Mouse (Mus musculus) kidney, embryonic 16.5 days (tissue): ENCODE data around the gene Ppp2r5d. TPM values are rescaled to one million over a fixed set of nuclear protein-coding genes. Genes with fewer than 3 reads are reported as not detected.
A peak's percentile ranks its signal among the peaks of the same experiment; 100 is the strongest.

ENCODE experiments used
- ATAC-seq: fragments of 200-750 bp; cut with Nextera tagmentation; 2 replicates; pipeline ENCODE4 v1.8.0; 2017; ENCODE audit warnings: moderate TSS enrichment; ENCODE audit not compliant: low FRiP score, low TSS enrichment
- H3K27ac ChIP-seq: fragments of 300-500 bp; sonication (generic); 2 replicates; pipeline ENCODE4 v1.5.1; 2014; ENCODE audit warnings: low read length
- H3K27me3 ChIP-seq: fragments of 300-500 bp; sonication (generic); 2 replicates; pipeline ENCODE4 v1.6.1; 2014; ENCODE audit warnings: low read length, control low read depth, mixed read lengths; ENCODE audit not compliant: insufficient read depth
- H3K36me3 ChIP-seq: fragments of 300-500 bp; sonication (generic); 2 replicates; pipeline ENCODE4 v1.6.1; 2014; ENCODE audit warnings: low read length, control low read depth, mixed read lengths; ENCODE audit not compliant: insufficient read depth
- H3K4me1 ChIP-seq: fragments of 300-500 bp; sonication (generic); 2 replicates; pipeline ENCODE4 v1.6.1; 2014; ENCODE audit warnings: low read length, control low read depth, mixed read lengths; ENCODE audit not compliant: insufficient read depth
- H3K4me2 ChIP-seq: fragments of 300-500 bp; sonication (generic); replicated peaks from 2 replicates; pipeline ENCODE4 v1.6.1; 2014; ENCODE audit warnings: low read depth, low read length
- H3K4me3 ChIP-seq: fragments of 300-500 bp; sonication (generic); 2 replicates; pipeline ENCODE4 v1.5.1; 2014; ENCODE audit warnings: mild to moderate bottlenecking, low read length
- H3K9ac ChIP-seq: fragments of 300-500 bp; sonication (generic); replicated peaks from 2 replicates; pipeline ENCODE4 v1.6.1; 2014; ENCODE audit warnings: low read length
- H3K9me3 ChIP-seq: fragments of 300-500 bp; sonication (generic); 2 replicates; pipeline ENCODE4 v1.6.1; 2016; ENCODE audit warnings: low read length, control low read depth
- WGBS: fragments of 180-500 bp; shearing (Covaris S2); extraction: QIAGEN DNeasy Blood & Tissue Kit; methylation state at CpG from one replicate; pipeline ENCODE4 v1.1.7; 2014; 5-methylcytosine and 5-hydroxymethylcytosine counted together
- polyA plus RNA-seq: library from polyadenylated mRNA; unstranded; fragments of >200 nt; fragmentation: Nextera tagmentation; extraction: Ambion mirVana; gene quantifications from 2 replicates; pipeline ENCODE4 v1.2.1, GENCODE M21; 2015

Gene Ppp2r5d
- polyA plus RNA-seq, 1 experiment from 2014 or later, result 112 TPM

DNA sequence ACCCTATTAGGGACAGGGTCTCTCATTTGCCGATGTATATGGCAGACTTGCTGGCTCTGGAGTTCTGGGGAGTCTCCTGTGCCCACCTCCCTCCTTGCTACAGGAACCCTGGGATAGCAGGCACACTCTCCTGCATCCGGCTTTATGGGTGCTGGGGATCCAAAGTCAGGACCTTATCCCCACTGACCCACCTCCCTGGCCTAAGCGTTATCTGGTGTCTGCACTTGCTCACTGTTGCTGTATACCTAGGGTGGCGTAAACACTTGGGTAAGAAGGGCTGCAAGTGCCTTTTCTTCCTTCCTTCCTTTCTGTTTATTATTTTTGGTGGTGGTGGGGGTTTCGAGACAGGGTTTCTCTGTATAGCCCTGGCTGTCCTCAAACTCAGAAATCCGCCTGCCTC lies 36.4 kb upstream of the Ppp2r5d start:
- H3K4me2 ChIP-seq, result no peak overlapping the region
- no peak overlapping the region for H3K4me3 ChIP-seq
- peaks cover 24% of the 10 kb centered on the region for H3K36me3 ChIP-seq
- H3K9ac ChIP-seq, result no peak overlapping the region
- no peaks in the 10 kb centered on the region for H3K4me1 ChIP-seq
- no peak overlapping the region for H3K27ac ChIP-seq
- H3K27me3 ChIP-seq, result no peaks in the 10 kb centered on the region
- 90% methylated on average over 6 of the region's 6 CpGs for whole genome bisulfite sequencing
- no peak for ATAC-seq
- H3K9me3 ChIP-seq, result no peaks in the 10 kb centered on the region

DNA sequence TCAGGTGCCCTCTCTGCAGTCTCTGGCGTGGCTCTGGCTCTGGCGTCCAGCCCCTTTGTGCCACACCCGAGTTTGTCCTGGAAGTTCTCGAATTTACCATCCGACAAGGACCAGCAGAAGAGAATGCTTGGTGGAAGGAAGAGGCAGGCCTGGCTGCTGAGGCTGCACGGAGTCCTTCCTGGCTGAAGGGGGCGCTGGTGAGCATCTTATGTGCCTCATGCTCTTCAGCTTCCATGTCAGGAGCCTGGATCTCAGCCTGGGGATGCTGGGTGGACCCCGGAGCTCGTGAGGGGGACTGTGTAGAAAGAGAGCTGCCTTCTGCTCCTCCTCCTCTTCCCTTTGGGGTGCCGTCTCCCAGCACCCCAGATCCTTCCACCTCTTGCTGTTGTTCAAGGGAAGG lies 31.2 kb upstream of the Ppp2r5d start:
- no peak overlapping the region for H3K4me3 ChIP-seq
- no peak for ATAC-seq
- 56% methylated on average over 9 of the region's 10 CpGs for WGBS

DNA sequence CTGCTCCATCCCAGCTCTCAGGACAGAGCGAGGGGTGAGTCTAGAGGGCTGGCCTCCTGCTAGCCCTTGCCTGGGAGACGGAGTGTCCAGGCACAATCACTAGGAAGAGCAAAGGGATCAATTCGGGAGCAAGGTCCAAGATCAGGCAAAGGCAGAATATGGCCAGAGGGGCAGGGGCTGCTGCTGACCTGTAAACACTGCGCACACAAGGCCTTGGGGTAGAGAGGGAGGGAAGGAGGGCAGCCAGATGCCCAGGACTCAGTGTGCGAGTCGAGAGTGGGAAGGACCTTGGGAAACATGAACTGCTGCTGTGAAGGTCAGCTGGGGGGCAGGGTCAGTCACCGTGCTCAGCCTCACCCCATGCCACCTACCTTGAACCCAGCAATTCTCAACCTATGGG lies 30.4 kb upstream of the Ppp2r5d start:
- no peak for ATAC-seq

More for the DNA sequence above, 31.2 kb upstream of the Ppp2r5d start:
- H3K4me2 ChIP-seq, result no peak overlapping the region
- H3K9me3 ChIP-seq, result no peaks in the 10 kb centered on the region
- H3K4me1 ChIP-seq, result no peaks in the 10 kb centered on the region
- no peak overlapping the region for H3K27ac ChIP-seq
- no peaks in the 10 kb centered on the region for H3K27me3 ChIP-seq
- H3K9ac ChIP-seq, result no peak overlapping the region
- peaks cover 17% of the 10 kb centered on the region for H3K36me3 ChIP-seq

DNA sequence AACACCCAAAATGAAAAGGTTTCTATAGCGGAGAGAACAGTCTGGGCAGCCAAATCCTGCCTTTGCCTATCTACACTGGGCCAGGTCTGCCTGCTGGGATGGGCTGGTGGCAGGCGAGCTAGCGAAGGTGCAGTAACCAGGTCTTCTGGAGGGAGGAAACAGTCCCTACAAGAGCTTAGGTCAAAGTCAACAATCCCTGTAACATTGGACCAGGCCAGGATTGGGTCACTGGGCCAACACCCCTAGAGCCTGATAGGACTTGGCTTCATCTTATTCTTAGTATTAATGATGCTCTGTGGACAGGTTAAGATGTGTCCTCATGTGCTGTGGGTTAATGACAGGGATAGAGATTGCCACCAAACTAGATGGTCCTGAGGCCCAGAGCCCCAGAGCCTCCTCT lies 29.1 kb upstream of the Ppp2r5d start:
- WGBS, result 97% methylated on average over 3 of the region's 3 CpGs
- H3K4me1 ChIP-seq, result no peaks in the 10 kb centered on the region
- ATAC-seq, result no peak
- H3K27me3 ChIP-seq, result 0 out of 2 replicates have a peak, but pooled peaks cover under 1% of the 10 kb centered on the region
- H3K9ac ChIP-seq, result no peak overlapping the region
- H3K4me2 ChIP-seq, result no peak overlapping the region
- H3K27ac ChIP-seq, result no peak overlapping the region
- H3K9me3 ChIP-seq, result no peaks in the 10 kb centered on the region
- H3K36me3 ChIP-seq, result peaks cover 17% of the 10 kb centered on the region
- H3K4me3 ChIP-seq, result no peak overlapping the region

More for the DNA sequence above, 30.4 kb upstream of the Ppp2r5d start:
- Histone ChIP-seq H3K9me3 (no peaks in the 10 kb centered on the region), H3K27ac (no peak overlapping the region), H3K36me3 (peaks cover 17% of the 10 kb centered on the region), H3K4me1 (no peaks in the 10 kb centered on the region), H3K4me2 (no peak overlapping the region), H3K9ac (no peak overlapping the region), H3K27me3 (no peaks in the 10 kb centered on the region), H3K4me3 (no peak overlapping the region)
- WGBS, result 80% methylated on average over 7 of the region's 7 CpGs

DNA sequence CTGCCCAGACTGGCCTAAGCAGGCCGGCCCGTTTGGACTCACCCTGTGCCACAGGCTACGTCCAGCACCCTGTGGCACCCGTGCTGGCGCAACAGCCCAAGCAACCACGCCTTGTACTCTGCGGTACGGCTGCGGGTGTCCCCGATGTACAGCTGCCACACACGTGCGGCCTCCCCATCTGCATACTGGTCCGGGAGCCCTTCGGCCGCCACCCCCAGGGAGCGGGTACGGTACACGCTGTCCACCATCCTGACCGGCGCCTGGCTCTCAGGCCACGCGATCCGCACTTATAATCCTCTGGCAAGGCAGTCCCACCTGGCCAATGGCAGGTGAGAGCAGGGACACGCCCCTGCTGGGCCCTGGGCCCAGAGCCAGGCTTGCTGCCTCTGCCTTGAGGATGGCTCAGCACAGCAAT lies 24.0 kb upstream of the Ppp2r5d start, which contains the start of gene Gnmt:
Gene Gnmt (minus strand): TSS at position 265 of the 415 bp plus-strand sequence.
- Histone ChIP-seq H3K36me3 (peaks cover 8% of the 10 kb centered on the region; the same call in 1 of the 2 replicates), H3K9ac (peak within 1 kb of the TSS; percentile 31; the same call in 1 of the 2 replicates), H3K4me3 (peak within 1 kb of the TSS; percentile 25), H3K4me2 (peak within 1 kb of the TSS; percentile 42), H3K27ac (no peak within 1 kb of the TSS), H3K9me3 (no peaks in the 10 kb centered on the region), H3K27me3 (0 out of 2 replicates have a peak, but pooled peaks cover 6% of the 10 kb centered on the region), H3K4me1 (0 out of 2 replicates have a peak, but pooled peaks cover 4% of the 10 kb centered on the region)
- ATAC-seq, result peak; percentile 79
- WGBS, result 15% methylated on average over 24 of the region's 24 CpGs

DNA sequence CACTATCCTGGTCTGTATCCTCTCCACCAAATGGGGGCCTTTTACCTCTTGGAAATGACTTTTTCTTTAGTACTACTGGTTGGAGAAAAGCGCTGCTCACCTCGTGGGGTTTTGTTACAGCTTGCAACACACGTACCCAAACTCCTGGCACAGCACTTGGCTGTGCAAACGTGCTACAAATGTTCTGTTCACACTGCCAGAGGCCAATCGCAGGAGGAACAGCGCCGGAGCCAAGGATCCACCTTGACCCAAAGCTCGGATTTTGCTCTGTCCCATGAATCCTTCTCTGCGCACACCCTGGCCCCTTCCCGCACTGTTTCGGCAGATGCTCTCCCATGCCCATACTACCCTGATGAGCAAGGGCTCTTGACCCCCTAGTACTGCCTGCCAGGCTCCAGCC lies 23.6 kb upstream of the Ppp2r5d start:
- Histone ChIP-seq H3K27ac (no peak overlapping the region), H3K4me2 (peak overlapping the region; percentile 42), H3K9me3 (no peaks in the 10 kb centered on the region), H3K27me3 (0 out of 2 replicates have a peak, but pooled peaks cover 6% of the 10 kb centered on the region), H3K9ac (peak overlapping the region; percentile 31; the same call in 1 of the 2 replicates), H3K36me3 (peaks cover 11% of the 10 kb centered on the region; the same call in 1 of the 2 replicates), H3K4me3 (peak overlapping the region; percentile 25), H3K4me1 (0 out of 2 replicates have a peak, but pooled peaks cover 4% of the 10 kb centered on the region)
- 42% methylated on average over 11 of the region's 11 CpGs for WGBS
- ATAC-seq, result no peak

DNA sequence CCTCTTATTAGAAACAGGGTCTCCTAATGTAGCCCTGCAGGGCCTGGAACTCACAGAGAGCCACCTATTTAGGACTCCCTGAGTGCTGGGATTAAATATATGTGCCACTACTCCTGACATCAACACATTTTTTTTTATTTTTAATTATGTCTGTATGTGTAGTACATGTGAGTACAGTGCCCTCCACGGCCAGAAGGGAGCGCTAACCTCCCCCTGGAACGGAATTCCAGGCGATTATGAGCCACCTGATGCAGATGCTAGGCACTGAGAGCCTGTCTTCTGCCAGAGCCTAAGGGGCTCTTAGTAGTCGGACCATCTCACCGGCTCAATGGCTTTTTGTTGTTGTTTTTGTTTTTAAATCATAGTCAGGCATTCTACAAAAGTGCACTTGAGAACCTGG lies 23.1 kb upstream of the Ppp2r5d start:
- Histone ChIP-seq H3K4me3 (no peak overlapping the region), H3K9ac (no peak overlapping the region), H3K27ac (no peak overlapping the region), H3K36me3 (peaks cover 16% of the 10 kb centered on the region; the same call in 1 of the 2 replicates), H3K4me1 (0 out of 2 replicates have a peak, but pooled peaks cover 4% of the 10 kb centered on the region), H3K9me3 (no peaks in the 10 kb centered on the region), H3K4me2 (no peak overlapping the region), H3K27me3 (0 out of 2 replicates have a peak, but pooled peaks cover 6% of the 10 kb centered on the region)
- WGBS, result 41% methylated on average over 6 of the region's 6 CpGs
- ATAC-seq, result no peak

DNA sequence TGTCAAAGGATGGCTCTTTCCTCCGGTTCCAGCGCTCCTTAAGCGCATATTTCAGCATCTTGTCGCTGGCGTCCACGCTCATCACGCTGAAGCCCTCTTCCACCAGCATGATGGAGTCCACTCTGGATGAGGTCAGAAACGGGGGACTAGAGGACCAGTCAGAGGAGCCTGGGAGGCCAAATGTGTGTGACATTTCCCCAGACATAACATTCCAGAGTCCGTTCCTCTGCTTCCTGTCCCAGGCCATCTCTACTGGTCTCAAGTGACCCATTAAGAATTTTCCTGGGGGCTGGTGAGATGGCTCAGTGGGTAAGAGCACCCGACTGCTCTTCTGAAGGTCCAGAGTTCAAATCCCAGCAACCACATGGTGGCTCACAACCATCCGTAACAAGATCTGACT lies 22.4 kb upstream of the Ppp2r5d start:
- Histone ChIP-seq H3K9ac (no peak overlapping the region), H3K9me3 (no peaks in the 10 kb centered on the region), H3K4me1 (0 out of 2 replicates have a peak, but pooled peaks cover 4% of the 10 kb centered on the region), H3K4me2 (no peak overlapping the region), H3K27ac (no peak overlapping the region), H3K27me3 (0 out of 2 replicates have a peak, but pooled peaks cover 6% of the 10 kb centered on the region), H3K36me3 (peaks cover 20% of the 10 kb centered on the region; the same call in 1 of the 2 replicates), H3K4me3 (no peak overlapping the region)
- WGBS, result 86% methylated on average over 11 of the region's 11 CpGs
- no peak for ATAC-seq

DNA sequence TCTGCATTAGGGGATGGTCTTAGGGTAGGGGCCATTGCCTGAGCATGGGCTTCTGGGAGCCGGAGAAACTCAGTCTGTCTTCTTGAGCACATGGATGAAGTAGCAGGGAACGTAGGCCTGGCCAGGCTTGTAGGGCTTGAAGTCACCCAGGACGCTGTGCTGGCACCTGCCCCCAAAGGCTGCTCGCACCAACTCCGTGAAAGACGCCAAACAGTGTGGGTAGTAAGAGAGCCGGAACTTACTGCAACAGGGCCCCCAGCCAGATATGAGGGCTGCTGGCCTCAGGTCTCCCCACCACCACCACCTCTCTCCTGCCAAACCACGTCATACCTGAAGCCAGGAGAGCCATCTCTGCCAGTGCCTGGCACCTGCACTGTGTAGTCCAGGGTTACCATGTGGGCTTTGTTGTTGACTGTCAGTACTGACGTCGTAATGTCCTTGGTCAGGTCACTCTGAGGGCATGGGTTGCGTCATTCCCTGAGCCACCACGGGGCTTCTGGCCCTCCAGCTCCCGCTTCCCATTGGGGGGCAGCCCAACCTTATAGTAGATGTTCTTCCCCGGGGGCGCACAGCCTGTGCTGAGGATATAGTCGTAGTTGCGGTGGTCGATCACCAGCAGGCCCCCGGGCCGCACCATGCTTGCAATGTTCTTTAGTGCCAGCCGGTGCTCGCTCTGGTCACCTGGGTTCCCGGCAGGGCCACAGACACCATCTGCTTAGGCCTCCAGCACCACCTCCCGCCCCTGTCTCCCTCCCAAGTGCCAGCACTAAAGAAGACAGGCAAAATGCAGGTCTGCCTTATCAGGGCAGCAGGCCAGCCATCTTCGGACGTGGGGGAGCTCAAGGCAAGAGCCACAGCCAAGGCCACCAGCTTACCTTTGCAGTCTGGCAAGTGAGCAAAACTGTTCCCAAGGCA lies 21.1 kb upstream of the Ppp2r5d start:
- Histone ChIP-seq H3K9me3 (no peaks in the 10 kb centered on the region), H3K27me3 (0 out of 2 replicates have a peak, but pooled peaks cover 6% of the 10 kb centered on the region), H3K9ac (no peak overlapping the region), H3K4me2 (no peak overlapping the region), H3K4me3 (no peak overlapping the region), H3K27ac (no peak overlapping the region), H3K4me1 (0 out of 2 replicates have a peak, but pooled peaks cover 4% of the 10 kb centered on the region), H3K36me3 (peaks cover 29% of the 10 kb centered on the region; the same call in 1 of the 2 replicates)
- no peak for ATAC-seq
- 91% methylated on average over 26 of the region's 26 CpGs for whole genome bisulfite sequencing
